Mouse (Mus musculus) MN1 (cell line): ENCODE results near the gene Klrg1.

Source experiments
- DNase-seq: peaks from one replicate; pipeline ENCODE4 v3.0.0-alpha.2; 2016; ENCODE audit warnings: low spot score

The Klrg1 gene

GRCm38 (mm10) chr6:122292184-122292583 lies 9.5 kb upstream of the Klrg1 start:
- DNase-seq: no peak

DNA sequence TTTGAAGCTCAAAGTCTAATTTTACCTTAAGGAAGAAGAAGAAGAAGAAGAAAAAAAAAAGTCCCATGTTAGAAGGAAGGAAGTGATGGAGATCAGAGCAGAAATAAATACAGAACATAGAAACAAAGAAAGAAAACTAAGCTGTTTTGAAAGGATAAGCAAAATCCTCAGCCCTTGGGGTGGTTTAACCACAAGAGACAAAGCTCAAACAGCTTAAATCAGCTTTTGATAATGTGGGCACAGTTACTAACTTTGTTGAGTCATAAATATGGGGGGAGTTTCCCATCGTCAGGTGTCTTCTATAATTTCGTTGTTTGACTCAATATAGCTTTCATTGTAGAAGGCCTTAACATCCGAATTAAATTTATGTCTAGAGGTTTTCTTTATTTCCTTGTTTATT lies 9.1 kb upstream of the Klrg1 start:
- DNase-seq: no peak

GRCm38 (mm10) chr6:122291264-122291663 lies 8.6 kb upstream of the Klrg1 start:
- no peak for DNase-seq

- no peak for DNase-seq
Observed at GRCm38 (mm10) chr6:122290253-122290652, 7.6 kb upstream of the Klrg1 start.

DNA sequence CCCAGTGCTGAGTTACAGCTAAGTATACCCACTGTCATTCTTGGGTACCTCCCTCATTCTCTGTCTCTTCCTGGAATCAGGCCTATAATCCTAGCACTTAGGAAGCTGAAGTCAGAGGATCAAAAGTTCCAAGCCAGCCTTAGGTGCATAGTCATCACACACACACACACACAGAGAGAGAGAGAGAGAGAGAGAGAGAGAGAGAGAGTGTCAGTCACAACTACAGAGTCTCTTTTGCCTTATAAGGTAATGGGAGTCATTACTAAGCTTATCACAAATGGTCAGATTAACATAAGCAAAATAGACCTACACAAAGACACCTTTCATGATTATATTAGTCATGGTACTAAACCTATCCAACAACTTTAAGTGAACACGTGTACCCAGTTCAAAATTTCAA lies 6.6 kb upstream of the Klrg1 start:
- DNase-seq: no peak

GRCm38 (mm10) chr6:122288263-122288662 lies 5.6 kb upstream of the Klrg1 start:
- DNase-seq: no peak

GRCm38 (mm10) chr6:122284823-122285222 lies 2.1 kb upstream of the Klrg1 start:
- no peak for DNase-seq

DNA sequence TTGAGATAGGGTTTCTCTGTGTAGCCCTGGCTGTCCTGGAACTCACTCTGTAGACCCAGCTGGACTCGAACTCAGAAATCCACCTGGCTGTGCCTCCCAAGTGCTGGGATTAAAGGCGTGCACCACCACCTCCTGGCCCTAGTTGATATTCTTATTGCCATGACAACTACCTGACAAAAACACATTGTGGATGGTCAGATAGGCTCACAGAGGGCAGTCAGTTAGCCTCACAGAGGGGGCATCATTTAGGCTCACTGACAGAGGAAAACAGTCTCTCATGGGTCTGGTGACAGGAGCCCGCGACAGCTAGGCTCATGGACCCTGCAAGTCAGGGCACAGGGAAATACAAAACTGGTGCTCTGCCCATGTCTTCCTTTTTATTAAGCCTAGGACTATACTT lies 1.6 kb upstream of the Klrg1 start:
- no peak for DNase-seq

DNA sequence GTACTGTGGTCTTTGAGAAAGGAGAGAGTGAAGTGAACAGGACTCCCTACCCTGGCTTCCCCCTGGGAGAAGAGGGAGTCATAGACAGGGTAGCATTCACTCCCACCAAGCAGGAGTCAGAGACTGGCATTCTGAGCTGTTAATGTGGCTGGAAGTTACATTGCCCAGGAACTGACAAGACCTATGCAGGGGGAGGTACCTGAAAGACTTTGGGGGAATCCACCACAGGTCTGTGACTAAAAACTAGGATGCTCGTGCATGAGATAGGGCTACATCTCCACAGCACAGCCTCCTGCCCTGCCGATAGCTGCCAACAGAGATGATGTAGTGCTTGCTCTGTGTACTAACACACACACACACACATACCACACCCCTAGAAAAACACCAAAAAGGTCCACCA lies 747 bp upstream of the Klrg1 start:
- DNase-seq: no peak

DNA sequence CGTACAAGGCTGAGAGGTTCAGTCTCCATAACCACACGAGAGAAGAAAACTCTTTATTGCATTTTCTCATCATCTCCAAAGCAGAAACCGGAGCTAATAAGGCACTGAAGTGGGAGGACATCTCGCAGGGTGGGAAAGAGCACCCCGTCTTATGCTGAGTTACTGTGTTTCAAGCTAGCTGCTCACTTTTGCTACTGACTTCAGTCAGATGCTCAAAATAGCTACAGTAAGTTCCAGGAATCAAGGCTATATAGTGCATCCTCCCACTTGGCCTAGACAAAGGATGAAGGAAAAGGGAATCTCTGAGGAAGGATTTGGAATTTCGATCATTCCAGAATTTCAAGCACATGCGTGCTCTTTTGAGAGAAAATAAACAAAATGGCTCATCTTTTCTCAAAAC lies 6.1 kb downstream of the Klrg1 start:
- DNase-seq: no peak

GRCm38 (mm10) chr6:122274546-122274945 lies 8.1 kb downstream of the Klrg1 start:
- DNase-seq: no peak

- no peak for DNase-seq
Observed at GRCm38 (mm10) chr6:122270152-122270551, 12.5 kb downstream of the Klrg1 start.

DNA sequence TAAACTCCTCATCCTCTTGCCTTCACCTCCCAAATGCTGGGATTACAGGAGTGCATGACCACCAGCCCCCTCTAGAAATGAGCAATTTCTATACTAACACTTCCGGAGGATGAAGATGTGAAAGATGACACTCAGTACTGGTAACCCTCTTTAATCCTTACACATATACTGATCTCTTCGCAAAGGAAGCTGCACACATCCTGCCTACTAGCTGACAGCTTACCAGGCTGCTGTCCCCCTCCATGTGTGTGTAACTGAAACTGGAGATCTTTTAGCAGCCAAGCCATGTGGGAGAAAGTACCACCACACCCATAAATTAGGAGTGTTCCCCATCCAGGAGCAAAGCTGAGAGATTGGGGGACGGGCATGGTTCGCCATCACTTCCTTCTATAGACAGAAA lies 13.5 kb downstream of the Klrg1 start:
- no peak for DNase-seq

DNA sequence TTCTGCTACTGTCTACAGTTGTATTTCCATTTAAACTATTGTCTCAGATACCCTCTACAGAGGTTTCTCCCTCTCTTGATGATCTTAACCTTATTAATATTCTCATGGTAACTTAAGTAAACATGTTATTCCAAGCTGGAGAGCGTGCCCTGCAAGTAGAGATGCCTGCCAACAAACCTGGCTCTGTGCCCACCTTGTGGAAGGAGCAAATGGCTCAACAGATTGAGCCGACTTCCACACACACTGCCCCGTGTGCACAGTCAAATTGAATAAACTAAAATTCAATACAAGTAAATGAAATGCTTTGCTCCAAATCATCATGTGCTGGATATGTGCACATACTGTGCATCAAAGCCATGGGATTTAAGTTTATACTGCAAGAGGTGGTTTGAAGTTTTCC lies 14.1 kb downstream of the Klrg1 start:
- DNase-seq: no peak

GRCm38 (mm10) chr6:122262543-122262942 lies 20.1 kb downstream of the Klrg1 start:
- no peak for DNase-seq

- DNase-seq: no peak
Observed at GRCm38 (mm10) chr6:122252146-122252545, 30.5 kb downstream of the Klrg1 start.

GRCm38 (mm10) chr6:122250033-122250432 lies 32.6 kb downstream of the Klrg1 start:
- DNase-seq: no peak
